Mouse (Mus musculus) CH12.LX (cell line): ENCODE measurements around the gene Tmem140. TPM values are rescaled to one million over a fixed set of nuclear protein-coding genes. Genes with fewer than 3 reads are reported as not detected.

Source experiments
- DNase-seq: peaks from one replicate; pipeline ENCODE4 v3.0.0-alpha.2; 2013; ENCODE audit errors: extremely low read depth
- H3K27ac ChIP-seq: 2 replicates; pipeline ENCODE4 v1.5.1; 2012; ENCODE audit warnings: low read depth, mild to moderate bottlenecking, control low read depth, moderate library complexity; ENCODE audit not compliant: insufficient read depth
- H3K27me3 ChIP-seq: replicated peaks from 2 replicates; pipeline ENCODE3; 2012; ENCODE audit warnings: inconsistent platforms
- H3K36me3 ChIP-seq, 2 experiments: replicated peaks in 1 of 2; 2 replicates each; pipeline versions ENCODE3 to v1.6.1; 2012; ENCODE audit warnings: inconsistent platforms in 1 of 2, low read length in 1 of 2, mild to moderate bottlenecking in 1 of 2, mixed read lengths in 1 of 2, moderate library complexity in 1 of 2; ENCODE audit not compliant: control insufficient read depth in 1 of 2, insufficient read depth in 1 of 2
- H3K4me1 ChIP-seq, 2 experiments: 2 replicates each; pipeline ENCODE4 v1.6.1; 2012; ENCODE audit warnings: inconsistent platforms in 1 of 2, moderate library complexity in 1 of 2; ENCODE audit not compliant: insufficient read depth in 2 of 2, control insufficient read depth in 1 of 2
- H3K4me2 ChIP-seq: 2 replicates; pipeline ENCODE4 v1.6.1; 2012; ENCODE audit warnings: low read depth, mild to moderate bottlenecking, control low read depth; ENCODE audit not compliant: poor library complexity, insufficient read depth, severe bottlenecking
- H3K4me3 ChIP-seq, 3 experiments: fragments of 150-350 bp in 1 of 3; sonication (generic) in 1 of 3; replicated peaks in 1 of 3; 2 replicates each; pipeline versions ENCODE3 to v1.5.1; 2011 to 2012; ENCODE audit warnings: low read depth in 2 of 3, low read length in 2 of 3, mild to moderate bottlenecking in 2 of 3, moderate library complexity in 2 of 3, control low read depth in 1 of 3, improper control_type of control experiment in 1 of 3, inconsistent platforms in 1 of 3, mixed read lengths in 1 of 3; ENCODE audit not compliant: poor library complexity in 1 of 3
- H3K79me2 ChIP-seq: replicated peaks from 2 replicates; pipeline ENCODE4 v1.6.1; 2012; ENCODE audit warnings: mild to moderate bottlenecking, moderate library complexity; ENCODE audit not compliant: control insufficient read depth, poor library complexity, insufficient read depth, severe bottlenecking; ENCODE audit errors: extremely low read depth
- H3K9ac ChIP-seq: 2 replicates; pipeline ENCODE4 v1.6.1; 2012; ENCODE audit warnings: low read depth, mild to moderate bottlenecking, control low read depth, moderate library complexity; ENCODE audit not compliant: insufficient read depth
- H3K9me3 ChIP-seq: replicated peaks from 2 replicates; pipeline ENCODE3; 2012; ENCODE audit warnings: low read length, inconsistent platforms, mixed read lengths
- E2F4 ChIP-seq: IDR thresholded peaks from 2 replicates; pipeline ENCODE4 v1.6.1; 2011; ENCODE audit warnings: low read depth, low read length, improper control_type of control experiment; ENCODE audit not compliant: insufficient replicate concordance
- ELF1 ChIP-seq: IDR thresholded peaks from 2 replicates; pipeline ENCODE4 v1.6.1; 2014; ENCODE audit warnings: low read depth, mild to moderate bottlenecking, inconsistent platforms, low read length, improper control_type of control experiment
- EP300 ChIP-seq: IDR thresholded peaks from 2 replicates; pipeline ENCODE4 v1.6.1; 2011; ENCODE audit warnings: low read length, improper control_type of control experiment
- ETS1 ChIP-seq: conservative IDR thresholded peaks from 2 replicates; pipeline ENCODE4 v1.6.1; 2012; ENCODE audit warnings: low read depth, mild to moderate bottlenecking, inconsistent platforms, low read length, improper control_type of control experiment, moderate library complexity
- GABPA ChIP-seq: IDR thresholded peaks from 2 replicates; pipeline ENCODE4 v1.6.1; 2012; ENCODE audit warnings: low read depth, low read length, improper control_type of control experiment, inconsistent platforms; ENCODE audit not compliant: insufficient replicate concordance
- IRF4 ChIP-seq: IDR thresholded peaks from 2 replicates; pipeline ENCODE4 v1.6.1; 2014; ENCODE audit warnings: low read depth, mild to moderate bottlenecking, inconsistent platforms, low read length, improper control_type of control experiment
- JUND ChIP-seq: conservative IDR thresholded peaks from 2 replicates; pipeline ENCODE4 v1.6.1; 2011; ENCODE audit warnings: low read depth, low read length, improper control_type of control experiment
- KAT2A ChIP-seq: IDR thresholded peaks from 2 replicates; pipeline ENCODE4 v1.6.1; 2012; ENCODE audit warnings: low read length, improper control_type of control experiment, inconsistent platforms; ENCODE audit not compliant: insufficient replicate concordance
- MAZ ChIP-seq: IDR thresholded peaks from 2 replicates; pipeline ENCODE4 v1.6.1; 2012; ENCODE audit warnings: low read depth, mild to moderate bottlenecking, inconsistent platforms, low read length, improper control_type of control experiment, moderate library complexity
- MEF2A ChIP-seq: IDR thresholded peaks from 2 replicates; pipeline ENCODE4 v1.6.1; 2014; ENCODE audit warnings: low read depth, mild to moderate bottlenecking, inconsistent platforms, low read length, improper control_type of control experiment, borderline replicate concordance
- NELFE ChIP-seq: IDR thresholded peaks from 2 replicates; pipeline ENCODE4 v1.6.1; 2011; ENCODE audit warnings: low read depth, low read length, improper control_type of control experiment
- POLR2AphosphoS2 ChIP-seq: IDR thresholded peaks from 2 replicates; pipeline ENCODE4 v1.6.1; 2011; ENCODE audit warnings: low read depth, low read length, improper control_type of control experiment
- RCOR1 ChIP-seq: conservative IDR thresholded peaks from 2 replicates; pipeline ENCODE4 v1.6.1; 2012; ENCODE audit warnings: low read depth, mild to moderate bottlenecking, inconsistent platforms, low read length, improper control_type of control experiment
- SIN3A ChIP-seq: IDR thresholded peaks from 2 replicates; pipeline ENCODE4 v1.6.1; 2012; ENCODE audit warnings: low read length, improper control_type of control experiment, inconsistent platforms
- SMC3 ChIP-seq: IDR thresholded peaks from 2 replicates; pipeline ENCODE4 v1.6.1; 2011; ENCODE audit warnings: low read depth, low read length, improper control_type of control experiment
- TBP ChIP-seq: conservative IDR thresholded peaks from 2 replicates; pipeline ENCODE4 v1.6.1; 2011; ENCODE audit warnings: low read depth, low read length, improper control_type of control experiment
- TCF12 ChIP-seq: IDR thresholded peaks from 2 replicates; pipeline ENCODE4 v1.6.1; 2014; ENCODE audit warnings: low read depth, mild to moderate bottlenecking, inconsistent platforms, low read length, improper control_type of control experiment
- ZC3H11A ChIP-seq: IDR thresholded peaks from 2 replicates; pipeline ENCODE4 v1.6.1; 2012; ENCODE audit warnings: low read depth, mild to moderate bottlenecking, inconsistent platforms, low read length, improper control_type of control experiment
- dilution Hi-C: fragments of 300-500 bp; cut with MboI; formaldehyde crosslinking; loops from 2 replicates; pipeline ENCODE4 v1.14.3; 2020; ENCODE audit warnings: low sequenced_read_pairs; ENCODE audit not compliant: extremely low pct_unique_long_range_greater_than_20kb, extremely low pct_ligation_motif_present
- in situ Hi-C: fragments of 300-500 bp; cut with MboI; formaldehyde crosslinking; loops from 3 replicates; pipeline ENCODE4 v1.14.3; 2019; ENCODE audit warnings: low sequenced_read_pairs, low pct_ligation_motif_present, low pct_unique_long_range_greater_than_20kb, mixed read lengths
- polyA plus RNA-seq: library from polyadenylated mRNA; unstranded; fragments of >175 nt; gene quantifications from 2 replicates; pipeline ENCODE4 v1.2.1, GENCODE M21; 2012; ENCODE audit warnings: low read depth; ENCODE audit not compliant: insufficient read length
- total RNA-seq, 2 experiments: library from RNA; depleted of rRNA; stranded (reverse); fragments of 300-350 nt in 1 of 2; fragments of >200 nt in 1 of 2; gene quantifications; 2 replicates each; pipeline ENCODE4 v1.2.3; 2012 to 2014

Gene Tmem140
- total and polyA plus RNA-seq, 3 experiments = 1.2 to 3.6 (median 2.8) TPM

GRCm38 (mm10) chr6:34896168-34896780, 33.3 kb downstream of the Tmem140 start:
- no peak for TF ChIP-seq IRF4
- no peak for TF ChIP-seq EP300
- no peak for TF ChIP-seq E2F4
- no peak for TF ChIP-seq POLR2AphosphoS2
- no peak for TF ChIP-seq MEF2A
- Histone ChIP-seq H3K9ac (no peak overlapping the region), H3K36me3 (peaks cover 61 to 95% of the 10 kb centered on the region in 2 experiments), H3K27ac (no peak overlapping the region), H3K4me2 (no peak overlapping the region), H3K79me2 (no peaks in the 10 kb centered on the region), H3K9me3 (no peaks in the 10 kb centered on the region), H3K27me3 (no peaks in the 10 kb centered on the region), H3K4me3 (no peak overlapping the region), H3K4me1 (peaks cover 0 to 7% of the 10 kb centered on the region in 2 experiments; a peak in 2 of 4 replicates)
- no peak for DNase-seq
- dilution Hi-C loops = no loop called here
- in situ Hi-C loops = no loop called here

GRCm38 (mm10) chr6:34899127-34899526, 36.2 kb downstream of the Tmem140 start:
- peaks cover 47 to 93% of the 10 kb centered on the region in 2 experiments for H3K36me3 ChIP-seq
- dilution Hi-C loops = no loop called here
- H3K79me2 ChIP-seq = no peaks in the 10 kb centered on the region
- H3K4me3 ChIP-seq = no peak overlapping the region
- no peak overlapping the region for H3K27ac ChIP-seq
- no peaks in the 10 kb centered on the region for H3K9me3 ChIP-seq
- in situ Hi-C loops = no loop called here
- H3K27me3 ChIP-seq = no peaks in the 10 kb centered on the region
- TF ChIP-seq POLR2AphosphoS2 (no peak), ELF1 (no peak), ZC3H11A (no peak), SIN3A (no peak), SMC3 (no peak), MAZ (no peak), GABPA (no peak), RCOR1 (no peak), JUND (no peak), NELFE (no peak), TBP (no peak), EP300 (no peak), KAT2A (no peak), ETS1 (no peak), TCF12 (no peak)
- peaks cover 10 to 31% of the 10 kb centered on the region in 2 experiments for H3K4me1 ChIP-seq
- no peak overlapping the region for H3K9ac ChIP-seq
- no peak overlapping the region for H3K4me2 ChIP-seq
- no peak for DNase-seq
